Mouse (Mus musculus): ENCODE results near the gene Lyrm4.

Gene Lyrm4

GRCm38 (mm10) chr13:36105591-36105990 lies 11.7 kb downstream of the Lyrm4 start:
- DNase-seq (ENCODE audit: low spot score in 2 of 2): no peak

- DNase-seq (ENCODE audit: low spot score in 2 of 2): no peak
Measured at GRCm38 (mm10) chr13:36096684-36097383, 20.5 kb downstream of the Lyrm4 start.

GRCm38 (mm10) chr13:36088168-36088567 lies 29.2 kb downstream of the Lyrm4 start:
- no peak for DNase-seq (ENCODE audit: low spot score in 2 of 2)

GRCm38 (mm10) chr13:36087427-36087826 lies 29.9 kb downstream of the Lyrm4 start:
- DNase-seq (ENCODE audit: low spot score in 2 of 2): no peak

GRCm38 (mm10) chr13:36086608-36087391 lies 30.5 kb downstream of the Lyrm4 start:
- no peak for DNase-seq (ENCODE audit: low spot score in 2 of 2)

- DNase-seq (ENCODE audit: low spot score in 2 of 2): no peak
Measured at GRCm38 (mm10) chr13:36085971-36086370, 31.4 kb downstream of the Lyrm4 start.

- no peak for DNase-seq (ENCODE audit: low spot score in 2 of 2)
Measured at GRCm38 (mm10) chr13:36084701-36085100, 32.6 kb downstream of the Lyrm4 start.

GRCm38 (mm10) chr13:36081591-36081990 lies 35.7 kb downstream of the Lyrm4 start:
- DNase-seq (ENCODE audit: low spot score in 2 of 2): no peak

GRCm38 (mm10) chr13:36074484-36074883 lies 42.8 kb downstream of the Lyrm4 start:
- DNase-seq (ENCODE audit: low spot score in 2 of 2): no peak

GRCm38 (mm10) chr13:36066676-36067075 lies 50.6 kb downstream of the Lyrm4 start:
- DNase-seq (ENCODE audit: low spot score in 2 of 2): no peak

- DNase-seq (ENCODE audit: low spot score in 2 of 2): no peak
Measured at GRCm38 (mm10) chr13:36057489-36057888, 59.8 kb downstream of the Lyrm4 start.

GRCm38 (mm10) chr13:36056925-36057324 lies 60.4 kb downstream of the Lyrm4 start:
- DNase-seq (ENCODE audit: low spot score in 2 of 2): no peak

- DNase-seq (ENCODE audit: low spot score in 2 of 2): no peak
Measured at GRCm38 (mm10) chr13:36056509-36056908, 60.8 kb downstream of the Lyrm4 start.

- DNase-seq (ENCODE audit: low spot score in 2 of 2): no peak
Measured at GRCm38 (mm10) chr13:36035528-36035927, 81.8 kb downstream of the Lyrm4 start.

GRCm38 (mm10) chr13:36031959-36032358 lies 85.4 kb downstream of the Lyrm4 start:
- DNase-seq (ENCODE audit: low spot score in 2 of 2): no peak

- DNase-seq (ENCODE audit: low spot score in 2 of 2): peak in 1 of 2 experiments; percentile 39
Measured at GRCm38 (mm10) chr13:36019309-36020274, 97.7 kb downstream of the Lyrm4 start.

GRCm38 (mm10) chr13:36018017-36018416 lies 99.3 kb downstream of the Lyrm4 start:
- no peak for DNase-seq (ENCODE audit: low spot score in 2 of 2)

GRCm38 (mm10) chr13:36015636-36016035 lies 101.7 kb downstream of the Lyrm4 start:
- no peak for DNase-seq (ENCODE audit: low spot score in 2 of 2)

GRCm38 (mm10) chr13:36009981-36010380 lies 107.3 kb downstream of the Lyrm4 start:
- no peak for DNase-seq (ENCODE audit: low spot score in 2 of 2)

GRCm38 (mm10) chr13:36000798-36001197 lies 116.5 kb downstream of the Lyrm4 start:
- no peak for DNase-seq (ENCODE audit: low spot score in 2 of 2)

GRCm38 (mm10) chr13:35997606-35998005 lies 119.7 kb downstream of the Lyrm4 start:
- DNase-seq (ENCODE audit: low spot score in 2 of 2): no peak
